Mouse (Mus musculus): Measurements from ENCODE around the gene Fgfr2. TPM values are rescaled to one million over a fixed set of nuclear protein-coding genes. Genes with fewer than 3 reads are reported as not detected.
A peak's percentile ranks its signal among the peaks of the same experiment; 100 is the strongest.

Fgfr2 gene
- polyA plus RNA-seq, 1 experiment from 2014 or later = 34.1 TPM

GRCm38 (mm10) chr7:132799119-132800016 is 323.8 kb downstream of the Fgfr2 start:
- Histone ChIP-seq H3K9ac (no peak overlapping the region), H3K4me2 (no peak overlapping the region), H3K36me3 (0 out of 2 replicates have a peak, but pooled peaks cover 5% of the 10 kb centered on the region), H3K27ac (ENCODE audit: poor library complexity, severe bottlenecking) (peak overlapping the region; percentile 42; the same call in 1 of the 2 replicates), H3K27me3 (replicated peaks) (no peaks in the 10 kb centered on the region), H3K4me3 (no peak overlapping the region), H3K9me3 (replicated peaks) (no peaks in the 10 kb centered on the region), H3K4me1 (replicated peaks) (peaks cover 54% of the 10 kb centered on the region)
- ATAC-seq (ENCODE audit: insufficient number of reproducible peaks, low FRiP score) = peak; percentile 26
- WGBS = 72% methylated on average over 5 of the region's 5 CpGs

GRCm38 (mm10) chr7:132795141-132795540 is 328.0 kb downstream of the Fgfr2 start:
- WGBS = 89% methylated on average over 5 of the region's 5 CpGs
- Histone ChIP-seq H3K4me2 (no peak overlapping the region), H3K9me3 (replicated peaks) (no peaks in the 10 kb centered on the region), H3K4me3 (no peak overlapping the region), H3K9ac (no peak overlapping the region), H3K27ac (ENCODE audit: poor library complexity, severe bottlenecking) (no peak overlapping the region), H3K27me3 (replicated peaks) (no peaks in the 10 kb centered on the region), H3K36me3 (0 out of 2 replicates have a peak, but pooled peaks cover 5% of the 10 kb centered on the region), H3K4me1 (replicated peaks) (peaks cover 43% of the 10 kb centered on the region)
- ATAC-seq (ENCODE audit: insufficient number of reproducible peaks, low FRiP score) = no peak

DNA sequence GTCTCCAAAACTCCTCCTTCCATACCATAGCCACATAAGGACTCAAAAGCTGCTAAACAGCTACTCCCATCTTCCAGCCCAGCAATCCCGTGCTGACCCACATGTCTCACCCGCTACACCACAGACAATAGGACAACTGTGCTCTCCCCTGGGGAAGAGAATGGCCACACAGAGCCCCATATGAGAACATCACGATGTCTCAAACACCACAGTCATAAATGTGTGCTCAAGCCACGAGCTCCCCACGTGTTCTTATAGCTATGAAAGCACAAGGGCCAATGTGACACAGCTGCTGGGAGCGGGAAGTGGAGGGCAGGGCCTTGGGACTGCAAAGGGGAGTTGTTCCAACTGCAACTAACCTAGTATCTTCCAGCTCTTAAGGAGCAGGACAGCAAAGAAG is 329.7 kb downstream of the Fgfr2 start:
- Histone ChIP-seq H3K9ac (no peak overlapping the region), H3K4me2 (no peak overlapping the region), H3K4me3 (no peak overlapping the region), H3K36me3 (0 out of 2 replicates have a peak, but pooled peaks cover 5% of the 10 kb centered on the region), H3K27ac (ENCODE audit: poor library complexity, severe bottlenecking) (no peak overlapping the region), H3K27me3 (replicated peaks) (no peaks in the 10 kb centered on the region), H3K4me1 (replicated peaks) (peaks cover 36% of the 10 kb centered on the region), H3K9me3 (replicated peaks) (no peaks in the 10 kb centered on the region)
- no peak for ATAC-seq (ENCODE audit: insufficient number of reproducible peaks, low FRiP score)
- WGBS = 75% methylated on average over 6 of the region's 6 CpGs

- H3K4me2 ChIP-seq = no peak overlapping the region
- H3K4me1 ChIP-seq (replicated peaks) = peaks cover 64% of the 10 kb centered on the region
Observed at GRCm38 (mm10) chr7:132790447-132791219, 332.5 kb downstream of the Fgfr2 start.

DNA sequence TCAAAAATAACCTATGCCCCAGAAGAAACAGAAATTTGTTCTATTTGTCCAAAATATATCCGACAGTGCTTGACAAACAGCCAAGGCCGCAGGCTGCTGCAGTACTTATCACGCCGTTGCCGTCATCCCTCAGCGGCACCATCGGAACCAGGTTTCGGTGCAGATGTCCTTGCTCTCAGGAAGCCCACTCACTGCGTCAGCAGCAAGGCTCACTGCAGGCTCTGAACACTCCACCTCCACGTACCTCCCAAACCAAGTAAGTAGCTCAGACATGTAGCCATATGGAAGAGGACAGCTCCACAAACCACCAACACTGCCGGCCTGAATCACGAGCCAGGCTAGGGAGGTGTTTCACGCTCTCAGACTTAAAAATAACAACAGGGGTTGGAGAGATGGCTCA is 334.3 kb downstream of the Fgfr2 start:
- Histone ChIP-seq H3K9me3 (replicated peaks) (no peaks in the 10 kb centered on the region), H3K4me1 (replicated peaks) (peaks cover 73% of the 10 kb centered on the region), H3K27ac (ENCODE audit: poor library complexity, severe bottlenecking) (no peak overlapping the region), H3K4me2 (no peak overlapping the region), H3K27me3 (replicated peaks) (no peaks in the 10 kb centered on the region), H3K36me3 (no peaks in the 10 kb centered on the region), H3K4me3 (no peak overlapping the region), H3K9ac (no peak overlapping the region)
- 82% methylated on average over 13 of the region's 13 CpGs for WGBS
- no peak for ATAC-seq (ENCODE audit: insufficient number of reproducible peaks, low FRiP score)

More at GRCm38 (mm10) chr7:132790447-132791219, 332.5 kb downstream of the Fgfr2 start:
- H3K27ac ChIP-seq (ENCODE audit: poor library complexity, severe bottlenecking) = no peak overlapping the region
- no peaks in the 10 kb centered on the region for H3K36me3 ChIP-seq
- 87% methylated on average over 14 of the region's 14 CpGs for WGBS
- H3K4me3 ChIP-seq = no peak overlapping the region
- H3K9ac ChIP-seq = no peak overlapping the region
- no peaks in the 10 kb centered on the region for H3K27me3 ChIP-seq (replicated peaks)
- H3K9me3 ChIP-seq (replicated peaks) = no peaks in the 10 kb centered on the region
- ATAC-seq (ENCODE audit: insufficient number of reproducible peaks, low FRiP score) = no peak

DNA sequence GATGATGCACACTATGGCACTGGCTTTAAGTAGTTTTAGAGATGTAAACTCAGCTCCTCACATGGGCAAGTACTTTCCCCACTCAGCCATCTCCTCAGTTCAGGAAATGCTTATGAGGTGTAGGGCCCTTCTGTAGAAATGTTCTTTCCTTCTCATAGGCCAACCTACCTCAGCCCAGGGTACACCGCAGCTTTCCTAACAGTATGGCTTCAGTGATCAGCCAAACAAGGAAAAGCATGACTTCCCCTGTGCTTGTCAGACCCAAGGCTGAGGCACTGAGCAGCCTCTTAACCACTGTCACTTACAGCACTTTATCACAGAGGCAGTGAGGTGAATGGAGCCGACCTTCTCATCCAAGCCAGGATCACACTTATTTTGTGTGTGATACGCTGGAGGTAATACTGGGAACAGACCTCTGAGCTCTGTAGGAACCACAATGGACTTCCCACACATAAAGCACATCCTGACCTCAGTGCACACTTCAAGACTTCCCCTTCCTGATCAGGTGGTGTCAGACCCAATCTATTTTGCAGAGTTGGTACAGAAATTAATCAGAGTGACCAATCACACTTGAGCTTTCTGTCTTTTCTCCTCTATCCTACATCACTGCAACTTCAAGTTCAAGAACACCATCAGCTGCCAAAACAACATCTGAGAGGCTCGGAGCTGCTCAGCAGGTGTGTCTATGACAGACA is 335.5 kb downstream of the Fgfr2 start:
- Histone ChIP-seq H3K27ac (ENCODE audit: poor library complexity, severe bottlenecking) (peak overlapping the region; percentile 77; the same call in 1 of the 2 replicates), H3K9ac (no peak overlapping the region), H3K4me1 (replicated peaks) (peaks cover 67% of the 10 kb centered on the region), H3K4me2 (no peak overlapping the region), H3K27me3 (replicated peaks) (no peaks in the 10 kb centered on the region), H3K4me3 (no peak overlapping the region), H3K9me3 (replicated peaks) (no peaks in the 10 kb centered on the region), H3K36me3 (no peaks in the 10 kb centered on the region)
- WGBS = 63% methylated on average over 4 of the region's 4 CpGs
- ATAC-seq (ENCODE audit: insufficient number of reproducible peaks, low FRiP score) = no peak

GRCm38 (mm10) chr7:132787022-132787421 is 336.1 kb downstream of the Fgfr2 start:
- Histone ChIP-seq H3K4me3 (no peak overlapping the region), H3K9me3 (replicated peaks) (no peaks in the 10 kb centered on the region), H3K27ac (ENCODE audit: poor library complexity, severe bottlenecking) (peak overlapping the region; percentile 77), H3K4me1 (replicated peaks) (peaks cover 68% of the 10 kb centered on the region), H3K4me2 (no peak overlapping the region), H3K27me3 (replicated peaks) (no peaks in the 10 kb centered on the region), H3K36me3 (no peaks in the 10 kb centered on the region), H3K9ac (no peak overlapping the region)
- 72% methylated on average over 4 of the region's 4 CpGs for WGBS
- no peak for ATAC-seq (ENCODE audit: insufficient number of reproducible peaks, low FRiP score)

DNA sequence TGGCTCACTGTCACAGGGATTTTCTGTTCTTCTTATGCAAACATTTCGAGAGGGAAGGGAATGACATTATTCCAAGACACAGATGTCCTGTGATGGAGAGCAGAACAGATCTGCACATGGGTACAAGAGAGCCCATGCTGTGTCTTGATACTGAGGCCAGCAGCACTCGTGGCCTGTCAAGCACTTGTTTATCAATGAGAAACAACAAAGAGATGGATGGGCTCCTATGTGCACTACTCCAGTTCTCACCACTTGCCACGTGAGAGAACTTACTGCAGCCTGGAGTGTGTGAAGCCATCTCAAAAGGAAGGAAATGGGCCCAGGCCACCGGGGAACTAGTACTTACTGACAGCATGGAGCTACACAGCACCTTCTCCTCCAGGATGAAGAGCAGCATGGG is 336.6 kb downstream of the Fgfr2 start:
- H3K4me3 ChIP-seq = no peak overlapping the region
- no peaks in the 10 kb centered on the region for H3K27me3 ChIP-seq (replicated peaks)
- H3K36me3 ChIP-seq = no peaks in the 10 kb centered on the region
- H3K9ac ChIP-seq = no peak overlapping the region
- peaks cover 69% of the 10 kb centered on the region for H3K4me1 ChIP-seq (replicated peaks)
- no peak overlapping the region for H3K4me2 ChIP-seq
- H3K9me3 ChIP-seq (replicated peaks) = no peaks in the 10 kb centered on the region
- ATAC-seq (ENCODE audit: insufficient number of reproducible peaks, low FRiP score) = no peak; the same call in 1 of the 2 replicates
- peak overlapping the region; percentile 77 for H3K27ac ChIP-seq (ENCODE audit: poor library complexity, severe bottlenecking)
- WGBS = 23% methylated on average over 4 of the region's 4 CpGs

DNA sequence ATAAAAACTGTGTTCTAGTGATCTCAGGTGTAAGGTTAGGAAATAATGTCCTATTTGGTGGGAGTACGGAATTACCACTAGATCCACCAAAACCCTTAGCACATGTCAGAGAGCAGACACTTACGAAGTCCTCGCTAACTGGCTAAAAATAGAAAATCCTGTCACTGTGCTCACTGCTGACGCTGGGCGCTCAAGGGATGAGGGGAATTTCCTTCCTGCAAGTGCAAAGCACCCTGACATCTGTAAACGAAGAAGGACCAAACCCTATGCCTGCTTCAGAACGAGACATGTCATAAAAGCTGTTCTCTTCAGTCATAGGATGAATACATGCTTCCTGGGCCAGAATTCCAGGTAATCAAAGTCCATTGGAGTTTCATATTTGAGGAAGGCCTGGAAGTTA is 337.1 kb downstream of the Fgfr2 start:
- Histone ChIP-seq H3K4me2 (no peak overlapping the region), H3K9ac (no peak overlapping the region), H3K9me3 (replicated peaks) (no peaks in the 10 kb centered on the region), H3K36me3 (no peaks in the 10 kb centered on the region), H3K27ac (ENCODE audit: poor library complexity, severe bottlenecking) (peak overlapping the region; percentile 77), H3K4me1 (replicated peaks) (peaks cover 74% of the 10 kb centered on the region), H3K4me3 (no peak overlapping the region), H3K27me3 (replicated peaks) (no peaks in the 10 kb centered on the region)
- no peak for ATAC-seq (ENCODE audit: insufficient number of reproducible peaks, low FRiP score)
- 9% methylated on average over 7 of the region's 7 CpGs for WGBS

DNA sequence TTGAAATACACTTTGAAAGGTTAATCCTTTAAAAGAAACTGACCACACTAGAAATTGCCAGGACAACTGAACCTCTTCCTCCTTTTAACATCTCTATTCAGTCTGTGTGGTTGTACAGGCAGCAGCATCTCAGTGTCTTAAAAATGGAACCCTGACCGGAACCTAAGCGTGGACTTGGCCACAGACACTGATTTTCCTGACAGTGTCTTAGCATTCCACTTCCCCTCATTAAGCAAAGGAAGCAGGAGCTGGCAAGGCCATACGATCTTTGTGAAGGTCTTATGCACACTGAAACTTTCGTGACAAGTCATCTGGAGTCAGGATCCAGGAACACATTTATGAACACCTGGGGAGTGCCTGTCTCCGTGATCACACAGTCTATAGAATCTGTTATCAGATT is 339.0 kb downstream of the Fgfr2 start:
- Histone ChIP-seq H3K27ac (ENCODE audit: poor library complexity, severe bottlenecking) (no peak overlapping the region), H3K4me2 (no peak overlapping the region), H3K27me3 (replicated peaks) (no peaks in the 10 kb centered on the region), H3K4me1 (replicated peaks) (peaks cover 80% of the 10 kb centered on the region), H3K36me3 (no peaks in the 10 kb centered on the region), H3K9me3 (replicated peaks) (no peaks in the 10 kb centered on the region), H3K9ac (no peak overlapping the region), H3K4me3 (no peak overlapping the region)
- 81% methylated on average over 5 of the region's 5 CpGs for WGBS
- no peak for ATAC-seq (ENCODE audit: insufficient number of reproducible peaks, low FRiP score)

- no peak overlapping the region for H3K4me3 ChIP-seq
- H3K9me3 ChIP-seq (replicated peaks) = no peaks in the 10 kb centered on the region
- H3K4me1 ChIP-seq (replicated peaks) = peaks cover 75% of the 10 kb centered on the region
- no peak for ATAC-seq (ENCODE audit: insufficient number of reproducible peaks, low FRiP score)
- H3K27me3 ChIP-seq (replicated peaks) = no peaks in the 10 kb centered on the region
- WGBS = 50% methylated on average over 6 of the region's 6 CpGs
- no peak overlapping the region for H3K9ac ChIP-seq
- H3K4me2 ChIP-seq = no peak overlapping the region
- peak overlapping the region; percentile 10; the same call in 1 of the 2 replicates for H3K27ac ChIP-seq (ENCODE audit: poor library complexity, severe bottlenecking)
- peaks cover 12% of the 10 kb centered on the region; the same call in 1 of the 2 replicates for H3K36me3 ChIP-seq
Observed at GRCm38 (mm10) chr7:132781850-132782249, 341.3 kb downstream of the Fgfr2 start.
